Mouse (Mus musculus) bone marrow macrophage, adult 2 months (primary cell): ENCODE measurements around the gene Cryge. TPM values are rescaled to one million over a fixed set of nuclear protein-coding genes. Genes with fewer than 3 reads are reported as not detected.
A peak's percentile ranks its signal among the peaks of the same experiment; 100 is the strongest.
"Not testable (repeated sequence)": the region's sequence is repeated elsewhere in the genome, so short reads cannot be mapped to it uniquely, and the experiment has no call there.

Experiments used
- H3K27ac ChIP-seq: 2 replicates; pipeline ENCODE4 v1.5.1; 2012; ENCODE audit warnings: low read depth, low read length; ENCODE audit not compliant: insufficient read depth
- H3K4me1 ChIP-seq: 2 replicates; pipeline ENCODE4 v1.6.1; 2012; ENCODE audit warnings: low read length; ENCODE audit not compliant: control insufficient read depth, insufficient read depth
- H3K4me3 ChIP-seq: 2 replicates; pipeline ENCODE4 v1.5.1; 2012; ENCODE audit warnings: mild to moderate bottlenecking, low read length, moderate library complexity; ENCODE audit not compliant: insufficient read depth
- CTCF ChIP-seq: IDR thresholded peaks from 2 replicates; pipeline ENCODE4 v1.5.1; 2012; ENCODE audit warnings: low read depth, mild to moderate bottlenecking, low read length, moderate library complexity
- POLR2A ChIP-seq: IDR thresholded peaks from 2 replicates; pipeline ENCODE4 v1.6.1; 2012; ENCODE audit warnings: mild to moderate bottlenecking, low read depth, low read length, borderline replicate concordance
- polyA plus RNA-seq: library from polyadenylated mRNA; stranded (reverse); fragments of >200 nt; gene quantifications from 2 replicates; pipeline ENCODE4 v1.2.4, GENCODE M21; 2012; ENCODE audit not compliant: missing spikeins, insufficient read depth, insufficient read length

The Cryge gene
- polyA plus RNA-seq: not detected in 2 replicates

DNA sequence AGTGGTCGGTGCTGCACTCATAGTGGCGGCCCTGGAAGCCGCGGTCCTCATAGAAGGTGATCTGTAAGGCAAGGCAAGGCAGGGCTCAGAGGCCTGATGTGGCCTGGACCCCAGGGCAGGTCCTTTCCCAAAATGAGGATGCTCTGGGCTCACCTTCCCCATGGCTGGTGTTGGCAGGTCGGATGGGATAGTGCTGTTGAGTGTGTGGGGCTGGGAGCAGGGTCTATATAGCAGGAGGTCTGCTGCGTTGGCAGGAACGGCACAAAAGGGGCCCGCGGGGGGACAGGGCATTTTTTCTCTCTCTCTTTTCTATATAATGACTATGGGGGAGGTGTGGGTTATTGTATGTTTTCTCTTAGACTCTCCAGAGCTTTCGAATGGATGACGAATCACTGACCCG is at the start of gene Cryge:
Cryge (minus strand) TSS at position 198 of the 400 bp plus-strand sequence.
- not testable (repeated sequence) for H3K27ac ChIP-seq, H3K4me1 ChIP-seq, H3K4me3 ChIP-seq

DNA sequence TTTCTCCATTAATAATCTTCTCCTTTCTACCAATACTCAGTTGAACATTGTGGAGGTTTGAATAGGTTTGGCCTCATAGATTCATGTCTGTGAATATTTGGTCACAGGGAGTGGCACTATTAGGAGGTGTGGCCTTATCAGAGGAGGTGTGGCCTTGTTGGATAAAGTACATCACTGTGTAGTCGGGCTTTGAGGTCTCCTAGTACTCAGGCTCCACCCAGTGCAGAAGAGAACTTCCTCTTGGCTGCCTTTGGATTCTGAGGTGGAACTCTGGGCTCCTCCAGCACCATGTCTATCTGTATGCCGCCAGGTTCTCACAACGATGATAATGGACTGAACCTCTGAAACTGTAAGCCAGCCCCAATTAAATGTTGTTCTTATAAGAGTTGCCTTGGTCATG is 46.0 kb upstream of the Cryge start:
- Histone ChIP-seq H3K4me1 (no peaks in the 10 kb centered on the region), H3K27ac (no peak overlapping the region), H3K4me3 (no peak overlapping the region)
- TF ChIP-seq CTCF (no peak), POLR2A (no peak)

DNA sequence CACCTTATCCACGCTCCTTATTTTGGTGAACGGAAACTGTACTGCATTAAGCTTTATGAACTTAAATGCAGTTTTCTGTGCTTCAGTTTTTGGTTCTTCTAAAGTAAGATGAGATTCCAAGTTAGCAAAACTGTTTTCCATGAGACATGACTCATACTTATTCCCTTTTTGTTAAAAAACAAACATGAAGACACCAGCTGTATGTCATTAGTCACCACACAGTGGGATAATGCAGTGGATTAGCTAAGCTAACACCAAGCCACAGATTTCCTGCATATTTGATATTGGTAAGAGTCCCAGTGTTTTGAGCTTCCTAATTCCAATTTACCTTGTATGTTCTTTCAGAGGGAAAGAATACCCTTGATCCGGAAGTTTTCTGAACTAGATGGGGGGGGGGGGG is 40.6 kb upstream of the Cryge start:
- Histone ChIP-seq H3K4me1 (peaks cover 19% of the 10 kb centered on the region), H3K27ac (peak overlapping the region; percentile 50), H3K4me3 (no peak overlapping the region)
- TF ChIP-seq POLR2A: no peak
- TF ChIP-seq CTCF: no peak

DNA sequence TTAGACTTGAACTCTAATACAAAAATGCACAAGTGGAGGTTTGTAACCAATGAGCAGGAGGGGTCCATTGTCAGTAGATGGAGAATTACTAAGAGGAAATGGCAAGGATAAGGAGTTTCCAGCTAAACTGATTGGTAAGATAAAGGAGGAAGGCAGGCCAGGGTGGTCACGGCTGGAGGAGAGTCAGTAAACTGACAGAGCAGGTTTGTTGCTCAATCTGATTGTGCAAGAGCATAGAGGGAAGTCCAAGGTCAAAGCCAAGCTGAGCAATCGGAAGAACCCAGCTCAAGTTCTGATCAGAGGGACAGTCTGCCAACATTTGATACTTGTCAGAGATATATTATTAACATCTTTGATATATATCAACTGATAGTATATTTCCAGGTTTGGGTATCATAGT is 39.4 kb upstream of the Cryge start:
- peaks cover 19% of the 10 kb centered on the region for H3K4me1 ChIP-seq
- TF ChIP-seq CTCF (no peak), POLR2A (no peak)
- H3K27ac ChIP-seq: no peak overlapping the region
- no peak overlapping the region for H3K4me3 ChIP-seq

DNA sequence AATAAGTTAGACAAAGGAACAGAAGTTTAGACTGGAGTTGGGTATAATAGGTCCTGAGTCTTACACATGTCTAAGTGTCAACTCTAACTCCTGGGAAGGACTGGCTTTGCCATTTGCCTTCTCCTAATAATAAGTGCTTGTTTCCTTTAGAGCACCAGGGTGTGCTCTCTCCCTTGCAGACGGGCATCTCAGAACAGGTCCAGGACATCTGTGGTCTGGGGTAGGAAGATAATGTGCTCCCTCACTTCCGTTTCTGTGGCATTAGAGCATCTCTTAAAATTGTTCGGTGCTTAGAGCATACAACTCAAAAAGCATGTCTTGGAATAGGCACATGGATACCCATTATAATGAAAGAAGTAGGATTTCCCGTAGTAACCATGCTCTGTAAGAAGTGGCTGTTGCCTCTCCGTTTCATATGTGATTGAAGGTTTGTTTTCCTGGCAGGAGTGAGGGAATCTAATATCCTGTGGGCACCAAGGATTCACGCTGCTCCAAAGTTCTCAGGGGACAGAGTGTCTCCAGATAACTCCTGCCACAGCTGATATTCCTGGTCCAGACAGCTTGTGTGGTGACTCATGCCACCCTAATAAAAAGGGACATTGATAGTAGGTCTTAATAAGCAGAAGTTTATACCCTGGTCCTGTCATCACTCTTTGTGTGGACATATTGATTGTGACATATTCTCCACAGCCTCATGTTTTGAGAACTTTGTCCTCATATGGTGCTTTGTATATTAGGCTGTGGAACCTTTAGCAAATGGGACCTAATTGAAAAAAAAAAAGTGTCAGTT is 37.8 kb upstream of the Cryge start:
- H3K27ac ChIP-seq: 0 out of 2 replicates have a peak overlapping the region, but pooled peaks have one; percentile 13
- TF ChIP-seq CTCF: no peak
- TF ChIP-seq POLR2A: no peak
- peaks cover 19% of the 10 kb centered on the region for H3K4me1 ChIP-seq
- no peak overlapping the region for H3K4me3 ChIP-seq

DNA sequence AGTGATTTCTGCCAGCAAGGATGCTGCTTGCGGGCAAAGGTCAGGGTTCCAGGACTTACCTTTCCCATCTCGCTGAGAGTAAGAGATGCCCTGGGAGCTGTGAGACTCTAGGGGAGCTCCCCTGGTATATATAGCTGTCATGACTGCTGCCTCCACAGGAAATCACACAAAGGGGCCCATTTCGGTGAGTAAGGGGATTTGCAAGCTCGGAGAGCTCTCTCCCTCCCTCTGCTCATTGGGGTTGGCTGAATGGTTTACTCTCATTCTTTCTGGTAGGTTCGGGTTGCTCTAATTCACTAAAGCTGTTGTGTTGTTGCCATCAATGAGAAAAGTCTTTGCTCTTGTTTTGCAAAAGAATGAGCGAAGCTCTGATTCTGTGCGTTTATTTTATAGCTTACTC is 31.2 kb upstream of the Cryge start, which contains the start of gene Crygb:
Crygb (minus strand) TSS at position 101 of the 400 bp plus-strand sequence.
- no peak for TF ChIP-seq CTCF
- TF ChIP-seq POLR2A: no peak
- Histone ChIP-seq H3K4me3 (no peak within 1 kb of the TSS), H3K27ac (no peak within 1 kb of the TSS), H3K4me1 (no peaks in the 10 kb centered on the region; the same call in 1 of the 2 replicates)

DNA sequence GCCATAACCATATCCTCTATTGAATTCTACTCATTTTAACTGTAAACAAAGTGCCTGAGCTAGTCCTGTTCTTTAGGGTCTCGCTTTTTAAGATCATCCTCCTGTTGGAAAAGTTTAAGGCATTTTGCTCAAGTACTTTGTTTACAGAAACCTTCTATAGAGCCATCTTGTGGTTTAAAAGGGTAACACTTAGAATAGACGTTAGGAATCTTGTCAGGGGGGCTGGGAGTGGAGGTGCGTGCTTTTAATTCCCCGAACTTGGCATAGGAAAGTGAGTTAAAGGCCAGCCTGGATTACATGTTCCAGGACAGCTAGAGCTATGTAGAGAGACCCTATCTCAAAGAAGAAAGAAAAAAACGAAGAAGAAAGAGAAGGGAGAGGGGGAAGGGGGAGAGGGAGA is 24.7 kb upstream of the Cryge start:
- no peaks in the 10 kb centered on the region for H3K4me1 ChIP-seq
- H3K27ac ChIP-seq: no peak overlapping the region
- no peak for TF ChIP-seq POLR2A
- TF ChIP-seq CTCF: no peak

DNA sequence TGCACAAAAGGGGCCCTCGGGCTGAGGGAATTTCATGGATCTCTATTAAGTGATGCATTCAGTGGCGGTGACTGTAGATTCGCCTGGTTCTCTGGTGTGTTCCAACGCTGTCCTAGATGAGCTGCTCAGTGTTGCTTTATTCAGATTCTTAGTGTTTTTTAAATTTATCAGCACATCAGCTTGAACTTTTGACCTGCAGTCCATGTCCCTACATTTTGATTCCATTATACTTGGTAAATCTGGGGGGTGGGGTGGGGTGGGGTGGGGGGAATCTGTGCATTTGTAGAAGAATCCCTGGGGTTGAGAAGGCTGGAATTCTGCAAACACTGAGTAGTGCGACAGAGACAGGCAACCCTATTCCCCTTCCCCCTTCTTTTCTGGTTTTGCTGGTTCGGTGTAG is 22.6 kb upstream of the Cryge start, which contains the start of gene Crygc:
Crygc (minus strand) TSS at position 101 of the 400 bp plus-strand sequence.
- H3K4me1 ChIP-seq: no peaks in the 10 kb centered on the region
- TF ChIP-seq CTCF: no peak
- no peak for TF ChIP-seq POLR2A
- no peak within 1 kb of the TSS for H3K27ac ChIP-seq
- no peak within 1 kb of the TSS for H3K4me3 ChIP-seq

More for the DNA sequence above, 24.7 kb upstream of the Cryge start:
- no peak overlapping the region for H3K4me3 ChIP-seq

DNA sequence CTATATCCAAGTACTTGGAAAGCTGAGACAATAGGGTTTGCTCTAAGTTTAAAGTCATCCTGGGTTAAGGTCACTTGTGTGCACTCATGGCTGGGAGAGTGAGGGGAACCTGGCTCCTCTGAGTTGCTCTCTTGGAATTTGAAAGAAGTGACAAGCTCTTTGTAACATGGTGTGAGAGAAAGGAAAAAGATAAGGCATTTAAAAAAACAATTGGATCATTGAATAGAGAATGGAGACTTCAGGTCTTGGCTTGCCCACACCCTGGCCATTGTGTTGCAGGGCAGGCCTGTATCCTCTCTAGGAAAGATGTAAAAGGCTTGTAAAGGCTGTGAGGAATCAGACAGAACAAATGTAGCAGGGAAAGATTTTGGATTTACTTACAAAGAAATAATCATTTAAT is 16.9 kb upstream of the Cryge start:
- TF ChIP-seq CTCF (no peak), POLR2A (no peak)
- no peaks in the 10 kb centered on the region for H3K4me1 ChIP-seq
- H3K4me3 ChIP-seq: no peak overlapping the region
- H3K27ac ChIP-seq: no peak overlapping the region

DNA sequence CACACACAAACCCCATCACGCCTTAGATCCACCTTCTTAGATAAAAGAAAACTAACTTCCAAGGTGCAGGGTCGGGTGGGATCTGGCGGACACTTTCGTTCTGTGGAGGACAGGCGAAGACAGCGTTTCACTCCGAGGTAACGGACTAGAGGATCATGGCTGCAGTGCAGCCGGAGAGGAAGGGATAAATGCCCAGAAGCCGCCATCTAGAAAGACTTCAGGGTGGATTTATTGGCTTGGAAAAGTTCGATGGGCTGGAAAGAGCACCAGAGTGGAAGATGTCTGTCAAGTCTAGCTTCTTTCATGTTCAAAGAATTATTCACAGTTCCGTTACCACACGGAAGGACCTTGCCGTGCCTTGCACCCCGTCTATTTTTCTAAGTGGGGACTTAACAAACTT is 13.3 kb upstream of the Cryge start:
- no peak overlapping the region for H3K27ac ChIP-seq
- TF ChIP-seq CTCF: no peak
- TF ChIP-seq POLR2A: no peak
- H3K4me1 ChIP-seq: peaks cover 16% of the 10 kb centered on the region
- H3K4me3 ChIP-seq: no peak overlapping the region
